Mouse (Mus musculus) forebrain, embryonic 13.5 days (tissue): ENCODE measurements around the gene Khsrp. TPM values are rescaled to one million over a fixed set of nuclear protein-coding genes. Genes with fewer than 3 reads are reported as not detected.

Experiments
- ATAC-seq: fragments of 200-750 bp; cut with Nextera tagmentation; 2 replicates; pipeline ENCODE4 v1.8.0; 2017
- H3K27ac ChIP-seq: fragments of 300-500 bp; sonication (generic); 2 replicates; pipeline ENCODE4 v1.5.1; 2015; ENCODE audit warnings: inconsistent platforms, mild to moderate bottlenecking, moderate library complexity
- H3K27me3 ChIP-seq: fragments of 300-500 bp; sonication (generic); 2 replicates; pipeline ENCODE4 v1.6.1; 2015; ENCODE audit warnings: mild to moderate bottlenecking, inconsistent platforms
- H3K36me3 ChIP-seq: fragments of 300-500 bp; sonication (generic); 2 replicates; pipeline ENCODE4 v1.6.1; 2015; ENCODE audit warnings: mild to moderate bottlenecking, inconsistent platforms; ENCODE audit not compliant: poor library complexity, severe bottlenecking
- H3K4me1 ChIP-seq: fragments of 300-500 bp; sonication (generic); 2 replicates; pipeline ENCODE4 v1.6.1; 2015; ENCODE audit warnings: inconsistent platforms
- H3K4me2 ChIP-seq: fragments of 300-500 bp; sonication (generic); 2 replicates; pipeline ENCODE4 v1.6.1; 2015; ENCODE audit warnings: inconsistent platforms, mild to moderate bottlenecking, moderate library complexity
- H3K4me3 ChIP-seq: fragments of 300-500 bp; sonication (generic); 2 replicates; pipeline ENCODE4 v1.5.1; 2015; ENCODE audit warnings: mild to moderate bottlenecking, inconsistent platforms
- H3K9ac ChIP-seq: fragments of 300-500 bp; sonication (generic); 2 replicates; pipeline ENCODE4 v1.6.1; 2015; ENCODE audit warnings: mild to moderate bottlenecking, inconsistent platforms
- H3K9me3 ChIP-seq: fragments of 300-500 bp; sonication (generic); replicated peaks from 2 replicates; pipeline ENCODE4 v1.6.1; 2016; ENCODE audit warnings: inconsistent platforms
- WGBS: fragments of 180-500 bp; shearing (Covaris S2); methylation state at CpG from one replicate; pipeline ENCODE4 v1.1.7; 2015; 5-methylcytosine and 5-hydroxymethylcytosine counted together
- polyA plus RNA-seq: library from polyadenylated mRNA; unstranded; fragments of >200 nt; fragmentation: Nextera tagmentation; extraction: Ambion mirVana; gene quantifications from 2 replicates; pipeline ENCODE4 v1.2.1, GENCODE M21; 2015

The Khsrp gene
- polyA plus RNA-seq, result 36.4 and 39.1 TPM in 2 replicates

DNA sequence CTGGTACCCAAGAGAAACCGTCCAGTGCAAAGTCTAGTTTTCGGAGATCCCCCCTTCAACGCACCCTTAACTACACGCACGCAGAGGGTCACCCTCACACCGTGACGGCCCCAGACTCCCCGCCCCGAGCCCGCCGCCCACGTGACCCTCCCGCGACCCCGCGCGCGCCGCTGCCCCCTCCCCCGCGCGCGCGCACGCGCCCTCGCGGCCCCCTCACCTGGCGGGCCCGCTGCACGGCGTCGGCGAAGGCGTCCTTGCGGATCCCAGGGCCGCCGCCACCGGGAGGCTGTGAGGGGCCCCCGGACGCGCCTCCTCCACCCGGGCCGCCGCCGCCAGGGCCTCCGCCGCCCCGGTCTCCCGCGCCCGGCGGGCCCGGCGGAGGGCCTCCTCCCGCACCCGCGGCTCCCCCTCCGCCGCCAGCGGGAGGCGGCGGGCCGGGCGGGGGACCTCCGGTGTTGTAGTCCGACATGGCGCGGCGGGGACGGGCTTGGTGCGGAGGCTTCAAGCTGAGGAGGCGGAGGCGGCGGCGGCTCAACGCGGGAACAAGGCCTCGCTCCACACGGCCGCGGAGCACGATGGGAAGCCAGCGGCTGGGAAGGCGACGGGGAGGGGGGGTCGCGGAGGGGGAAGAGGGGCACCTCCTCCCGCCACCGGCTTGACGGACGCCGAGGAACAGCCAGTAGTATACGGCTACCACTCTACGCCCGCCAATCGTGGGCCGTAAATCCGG lies at the start of gene Khsrp:
TSS of gene Khsrp (minus strand) at position 592 of the 730 bp plus-strand sequence.
- peaks cover 29% of the 10 kb centered on the region for H3K36me3 ChIP-seq
- H3K27ac ChIP-seq, result peak within 1 kb of the TSS; percentile 94
- WGBS, result under 1% methylated on average over 83 of the region's 99 CpGs
- H3K9me3 ChIP-seq, result no peaks in the 10 kb centered on the region
- 0 out of 2 replicates have a peak, but pooled peaks have one; percentile 0 for ATAC-seq
- H3K4me2 ChIP-seq, result peak within 1 kb of the TSS; percentile 93
- peak within 1 kb of the TSS; percentile 87 for H3K4me3 ChIP-seq
- H3K9ac ChIP-seq, result peak within 1 kb of the TSS; percentile 99
- 0 out of 2 replicates have a peak, but pooled peaks cover 6% of the 10 kb centered on the region for H3K27me3 ChIP-seq
- H3K4me1 ChIP-seq, result peaks cover 21% of the 10 kb centered on the region

DNA sequence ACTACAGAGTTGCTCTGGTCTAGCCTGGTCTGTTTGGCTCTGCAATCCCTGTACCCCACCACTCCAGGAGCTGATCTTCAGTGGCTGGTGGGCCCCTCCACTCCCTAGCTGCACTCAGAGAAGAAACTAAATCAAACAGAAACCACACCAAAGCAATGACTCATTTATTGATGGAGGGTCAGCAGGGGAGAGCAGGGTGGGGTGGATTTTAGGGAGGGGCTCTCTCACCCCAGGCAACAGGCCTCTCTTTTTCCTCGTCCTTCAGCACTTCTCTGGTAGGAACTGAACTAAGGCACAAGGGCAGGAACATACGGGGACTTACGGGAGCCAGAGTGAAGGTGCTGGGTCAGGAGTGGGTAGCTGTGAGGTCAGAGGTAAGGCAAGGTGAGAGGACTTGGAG lies 48.6 kb upstream of the Khsrp start:
- H3K4me3 ChIP-seq, result no peak overlapping the region
- no peak overlapping the region for H3K4me2 ChIP-seq
- 0 out of 2 replicates have a peak, but pooled peaks cover 3% of the 10 kb centered on the region for H3K4me1 ChIP-seq
- no peaks in the 10 kb centered on the region for H3K9me3 ChIP-seq
- H3K36me3 ChIP-seq, result peaks cover 51% of the 10 kb centered on the region
- 82% methylated on average over 3 of the region's 3 CpGs for WGBS
- H3K9ac ChIP-seq, result no peak overlapping the region
- ATAC-seq, result no peak
- no peak overlapping the region for H3K27ac ChIP-seq
- no peaks in the 10 kb centered on the region for H3K27me3 ChIP-seq

DNA sequence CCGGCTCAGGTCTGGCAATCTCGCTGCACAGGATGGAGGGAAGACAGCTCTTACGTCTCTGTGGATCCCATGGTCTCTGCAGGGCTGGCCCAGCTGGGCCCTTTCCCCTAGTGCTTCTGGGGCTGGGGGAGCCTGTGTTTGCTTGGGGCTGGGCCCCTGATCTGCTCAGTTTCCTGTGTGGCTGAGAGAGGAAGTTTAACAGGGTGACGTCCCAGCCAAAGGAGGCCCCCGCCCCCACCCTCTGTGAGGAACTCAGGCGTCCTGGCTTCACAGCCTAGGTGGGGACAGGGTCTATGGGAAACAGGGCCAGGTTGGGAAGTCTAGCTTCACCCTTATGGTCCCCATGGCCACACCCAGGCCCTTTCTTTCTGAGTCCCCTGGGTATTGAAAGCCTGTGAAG lies 47.0 kb upstream of the Khsrp start, which contains the start of gene Dennd1c:
TSS of gene Dennd1c (minus strand) at position 179 of the 400 bp plus-strand sequence.
- Histone ChIP-seq H3K4me3 (no peak within 1 kb of the TSS), H3K4me1 (no peaks in the 10 kb centered on the region), H3K4me2 (no peak within 1 kb of the TSS), H3K9me3 (no peaks in the 10 kb centered on the region), H3K9ac (no peak within 1 kb of the TSS), H3K27ac (no peak within 1 kb of the TSS), H3K27me3 (no peaks in the 10 kb centered on the region), H3K36me3 (peaks cover 35% of the 10 kb centered on the region)
- 51% methylated on average over 6 of the region's 6 CpGs for WGBS
- peak; percentile 21; the same call in 1 of the 2 replicates for ATAC-seq

DNA sequence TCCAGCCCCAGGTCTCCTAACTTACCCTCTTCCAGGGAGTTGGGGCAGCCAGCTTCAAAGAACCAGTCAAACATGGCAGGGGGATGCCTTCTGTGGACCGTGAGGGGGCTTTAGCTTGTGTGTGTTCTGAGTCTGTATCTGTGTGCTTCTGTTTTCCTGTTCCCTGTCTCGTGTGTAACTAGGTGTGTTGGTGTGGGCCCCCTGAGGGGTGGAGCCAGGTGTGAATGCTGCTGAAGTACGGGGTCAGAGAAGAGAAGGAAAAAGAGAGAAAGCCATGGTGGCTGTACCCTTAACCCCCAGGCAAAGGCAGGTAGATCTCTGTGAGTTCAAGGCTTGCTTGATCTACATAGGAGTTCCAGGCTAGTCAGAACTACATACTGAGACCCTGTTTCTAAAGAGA lies 45.6 kb upstream of the Khsrp start:
- H3K4me1 ChIP-seq, result no peaks in the 10 kb centered on the region
- ATAC-seq, result no peak
- no peak overlapping the region for H3K4me3 ChIP-seq
- H3K36me3 ChIP-seq, result peaks cover 26% of the 10 kb centered on the region
- H3K9me3 ChIP-seq, result no peaks in the 10 kb centered on the region
- no peak overlapping the region for H3K4me2 ChIP-seq
- WGBS, result 47% methylated on average over 3 of the region's 3 CpGs
- H3K27me3 ChIP-seq, result no peaks in the 10 kb centered on the region
- H3K9ac ChIP-seq, result no peak overlapping the region
- H3K27ac ChIP-seq, result no peak overlapping the region

DNA sequence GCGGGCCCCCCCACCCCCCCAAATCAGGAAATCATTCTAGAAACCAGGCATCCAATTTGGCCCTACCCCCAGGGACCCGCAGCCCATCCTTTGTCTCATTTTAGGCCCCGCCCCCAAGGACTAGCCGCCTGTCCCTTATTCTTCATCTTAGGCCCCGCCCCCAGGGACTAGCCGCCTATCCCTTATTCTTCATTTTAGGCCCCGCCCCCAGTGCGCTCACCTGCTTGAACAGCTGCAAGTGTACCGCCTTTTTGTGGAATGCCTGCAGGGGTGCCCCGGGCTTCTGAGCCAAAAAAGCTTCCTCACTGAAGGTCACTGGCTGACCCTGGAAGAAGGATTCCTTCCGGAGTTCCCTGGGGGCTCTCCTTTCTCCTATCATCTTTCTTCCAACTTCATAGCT lies 39.4 kb upstream of the Khsrp start:
- H3K36me3 ChIP-seq, result no peaks in the 10 kb centered on the region
- 2% methylated on average over 11 of the region's 11 CpGs for WGBS
- H3K9ac ChIP-seq, result no peak overlapping the region
- no peaks in the 10 kb centered on the region for H3K27me3 ChIP-seq
- H3K4me2 ChIP-seq, result peak overlapping the region; percentile 49
- no peaks in the 10 kb centered on the region for H3K9me3 ChIP-seq
- peak; percentile 52 for ATAC-seq
- peaks cover 8% of the 10 kb centered on the region; the same call in 1 of the 2 replicates for H3K4me1 ChIP-seq
- peak overlapping the region; percentile 29 for H3K4me3 ChIP-seq
- H3K27ac ChIP-seq, result no peak overlapping the region

DNA sequence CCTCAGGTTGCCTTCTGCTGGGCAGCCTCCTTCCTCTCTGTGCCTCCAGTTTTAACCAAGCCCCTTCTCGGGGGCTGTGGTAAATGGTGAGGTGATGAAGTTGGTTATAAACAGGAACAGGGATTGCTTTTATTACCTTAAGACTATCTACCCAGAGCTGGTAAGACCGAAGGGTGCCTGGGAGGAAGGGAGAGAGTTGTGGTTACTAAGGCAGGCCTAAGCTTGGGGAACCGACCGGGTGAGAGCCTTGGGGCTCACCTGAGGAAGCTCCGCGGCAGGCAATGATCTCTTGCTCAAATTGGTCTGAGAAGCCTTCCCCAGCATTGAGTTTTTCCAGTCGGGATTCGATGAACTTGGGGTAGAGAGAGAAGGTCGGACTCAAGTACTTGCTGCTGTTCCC lies 39.0 kb upstream of the Khsrp start:
- H3K27me3 ChIP-seq, result peaks cover 3% of the 10 kb centered on the region; the same call in 1 of the 2 replicates
- peak overlapping the region; percentile 29 for H3K4me3 ChIP-seq
- H3K9ac ChIP-seq, result 0 out of 2 replicates have a peak overlapping the region, but pooled peaks have one; percentile 21
- H3K36me3 ChIP-seq, result no peaks in the 10 kb centered on the region
- no peak overlapping the region for H3K27ac ChIP-seq
- H3K9me3 ChIP-seq, result no peaks in the 10 kb centered on the region
- peaks cover 8% of the 10 kb centered on the region; the same call in 1 of the 2 replicates for H3K4me1 ChIP-seq
- no peak for ATAC-seq
- H3K4me2 ChIP-seq, result peak overlapping the region; percentile 49
- WGBS, result 11% methylated on average over 9 of the region's 9 CpGs

DNA sequence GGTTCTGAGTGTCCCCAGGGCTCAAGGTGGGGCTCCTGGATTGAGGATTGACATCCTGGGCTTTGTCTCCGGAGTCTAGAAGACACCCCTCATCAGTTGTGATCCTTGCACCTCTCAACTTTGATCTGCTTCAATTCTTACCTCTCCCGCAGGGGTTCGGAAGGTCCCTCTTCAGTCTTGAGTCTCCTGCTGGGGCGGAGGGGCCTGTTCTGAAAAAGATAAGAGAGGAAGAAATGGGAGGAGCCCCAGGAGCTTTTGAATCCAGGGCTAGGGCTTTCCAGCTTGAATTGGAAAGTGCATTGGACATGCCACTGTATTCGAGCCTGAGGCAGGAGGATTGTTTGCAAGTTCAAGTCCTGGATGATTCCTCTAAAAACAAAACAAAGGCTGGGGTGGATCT lies 35.6 kb upstream of the Khsrp start:
- no peak overlapping the region for H3K4me2 ChIP-seq
- H3K9me3 ChIP-seq, result no peaks in the 10 kb centered on the region
- no peak overlapping the region for H3K9ac ChIP-seq
- no peak for ATAC-seq
- H3K4me3 ChIP-seq, result no peak overlapping the region
- H3K27me3 ChIP-seq, result peaks cover 31% of the 10 kb centered on the region
- H3K27ac ChIP-seq, result no peak overlapping the region
- H3K4me1 ChIP-seq, result peaks cover 15% of the 10 kb centered on the region
- 59% methylated on average over 5 of the region's 5 CpGs for WGBS
- H3K36me3 ChIP-seq, result no peaks in the 10 kb centered on the region

DNA sequence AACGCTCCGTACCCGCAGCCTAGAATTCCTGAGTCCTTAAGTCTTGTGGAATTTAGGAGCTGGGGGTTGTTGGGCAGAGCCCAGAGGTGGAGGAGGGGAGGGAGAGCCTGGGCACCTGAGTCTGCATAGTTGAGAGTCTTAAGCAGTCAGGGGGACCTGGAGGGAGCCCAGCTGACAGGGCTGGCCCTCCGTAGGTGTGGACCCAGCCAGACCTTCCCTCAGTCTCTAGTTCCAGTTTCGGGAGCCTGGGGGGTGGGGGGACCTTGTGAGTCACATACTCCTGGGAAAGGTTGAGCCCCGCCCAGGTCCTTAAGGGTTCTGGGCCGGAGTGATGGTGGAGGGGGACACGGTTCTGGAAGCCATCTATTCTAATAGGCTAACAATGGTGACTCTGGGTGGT lies 31.7 kb upstream of the Khsrp start:
- Histone ChIP-seq H3K27ac (no peak overlapping the region), H3K4me2 (no peak overlapping the region), H3K27me3 (peaks cover 42% of the 10 kb centered on the region), H3K4me1 (peaks cover 27% of the 10 kb centered on the region), H3K36me3 (no peaks in the 10 kb centered on the region), H3K9ac (no peak overlapping the region), H3K4me3 (no peak overlapping the region), H3K9me3 (no peaks in the 10 kb centered on the region)
- 8% methylated on average over 8 of the region's 8 CpGs for WGBS
- no peak for ATAC-seq

DNA sequence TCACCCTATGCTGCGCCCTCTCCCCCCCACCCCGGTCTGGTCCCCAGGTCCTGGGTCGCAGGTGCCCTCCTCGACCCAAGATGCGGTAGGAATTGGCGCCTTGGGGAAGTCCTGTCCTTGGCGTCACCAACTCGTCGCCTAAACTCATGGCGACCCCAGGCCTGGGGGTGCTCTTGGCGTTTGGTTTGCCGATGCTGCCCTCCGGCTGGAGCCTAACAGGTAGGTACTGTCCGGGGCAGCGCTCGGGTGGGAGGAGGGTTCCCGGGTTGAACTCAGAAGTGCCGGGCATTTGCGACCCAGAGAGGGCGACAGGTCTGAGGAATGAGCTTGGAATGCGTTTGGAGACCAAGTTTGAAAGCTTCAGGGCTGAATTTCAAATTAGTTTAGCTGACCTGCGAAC lies 31.2 kb upstream of the Khsrp start:
- H3K27me3 ChIP-seq, result peaks cover 42% of the 10 kb centered on the region
- no peak overlapping the region for H3K9ac ChIP-seq
- H3K4me1 ChIP-seq, result peaks cover 28% of the 10 kb centered on the region
- peak overlapping the region; percentile 32; the same call in 1 of the 2 replicates for H3K4me3 ChIP-seq
- H3K36me3 ChIP-seq, result peaks cover 2% of the 10 kb centered on the region; the same call in 1 of the 2 replicates
- H3K27ac ChIP-seq, result no peak overlapping the region
- peak overlapping the region; percentile 50 for H3K4me2 ChIP-seq
- WGBS, result under 1% methylated on average over 22 of the region's 22 CpGs
- no peaks in the 10 kb centered on the region for H3K9me3 ChIP-seq
- ATAC-seq, result no peak

DNA sequence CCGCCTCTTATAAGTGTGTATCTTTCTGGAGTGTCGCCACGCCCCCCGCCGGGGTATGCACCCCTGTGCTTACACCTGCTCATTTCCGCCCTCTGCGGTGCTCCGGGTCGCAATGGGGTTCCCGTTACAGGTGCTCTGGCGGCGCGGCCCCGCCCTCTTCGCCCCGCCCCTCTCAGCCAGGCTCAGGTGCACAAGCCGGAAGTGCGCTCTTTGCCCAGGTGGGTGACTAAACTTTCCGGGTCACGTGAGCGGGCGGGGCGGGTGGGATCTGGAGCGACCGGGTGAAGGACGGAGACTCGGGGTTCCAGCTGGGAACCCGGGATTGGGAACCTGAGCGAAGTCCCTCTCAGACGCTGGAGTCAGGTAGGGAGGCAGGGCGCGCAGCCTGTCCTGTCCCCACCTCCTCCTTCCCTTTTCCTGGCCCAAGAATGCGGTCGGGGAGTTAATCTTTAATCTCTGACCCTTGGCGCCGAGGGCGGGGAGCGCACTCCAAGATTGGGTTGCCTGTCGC lies 30.7 kb upstream of the Khsrp start:
- ATAC-seq, result no peak
- no peak overlapping the region for H3K27ac ChIP-seq
- H3K9ac ChIP-seq, result no peak overlapping the region
- H3K36me3 ChIP-seq, result peaks cover 7% of the 10 kb centered on the region; the same call in 1 of the 2 replicates
- no peaks in the 10 kb centered on the region for H3K9me3 ChIP-seq
- H3K4me1 ChIP-seq, result peaks cover 28% of the 10 kb centered on the region
- peaks cover 42% of the 10 kb centered on the region for H3K27me3 ChIP-seq
- 2% methylated on average over 39 of the region's 39 CpGs for WGBS
- H3K4me3 ChIP-seq, result peak overlapping the region; percentile 32
- peak overlapping the region; percentile 50 for H3K4me2 ChIP-seq

DNA sequence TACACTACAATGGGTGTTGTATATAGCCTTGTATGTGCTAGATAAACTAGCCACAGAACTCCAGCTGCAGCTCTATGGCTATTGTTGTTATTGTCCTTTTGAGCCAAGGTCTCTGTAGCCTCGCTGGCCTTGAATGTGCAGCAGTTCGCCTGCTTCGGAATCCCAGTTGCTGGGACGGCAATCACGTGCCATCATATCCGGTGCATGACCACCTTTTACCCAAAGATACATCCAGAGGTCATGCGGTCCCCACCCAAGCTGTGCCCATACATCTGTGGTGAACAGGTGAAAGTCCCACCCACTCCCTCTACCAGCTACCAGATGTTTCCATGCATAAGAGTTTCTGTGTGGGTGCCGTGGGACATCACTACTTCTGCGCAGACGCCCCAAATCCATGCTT lies 29.7 kb upstream of the Khsrp start:
- Histone ChIP-seq H3K9ac (no peak overlapping the region), H3K9me3 (no peaks in the 10 kb centered on the region), H3K27ac (peak overlapping the region; percentile 82; the same call in 1 of the 2 replicates), H3K4me1 (peaks cover 28% of the 10 kb centered on the region), H3K36me3 (peaks cover 11% of the 10 kb centered on the region; the same call in 1 of the 2 replicates), H3K4me3 (peak overlapping the region; percentile 89), H3K4me2 (peak overlapping the region; percentile 75), H3K27me3 (peaks cover 42% of the 10 kb centered on the region)
- 43% methylated on average over 10 of the region's 10 CpGs for WGBS
- no peak; the same call in 1 of the 2 replicates for ATAC-seq

DNA sequence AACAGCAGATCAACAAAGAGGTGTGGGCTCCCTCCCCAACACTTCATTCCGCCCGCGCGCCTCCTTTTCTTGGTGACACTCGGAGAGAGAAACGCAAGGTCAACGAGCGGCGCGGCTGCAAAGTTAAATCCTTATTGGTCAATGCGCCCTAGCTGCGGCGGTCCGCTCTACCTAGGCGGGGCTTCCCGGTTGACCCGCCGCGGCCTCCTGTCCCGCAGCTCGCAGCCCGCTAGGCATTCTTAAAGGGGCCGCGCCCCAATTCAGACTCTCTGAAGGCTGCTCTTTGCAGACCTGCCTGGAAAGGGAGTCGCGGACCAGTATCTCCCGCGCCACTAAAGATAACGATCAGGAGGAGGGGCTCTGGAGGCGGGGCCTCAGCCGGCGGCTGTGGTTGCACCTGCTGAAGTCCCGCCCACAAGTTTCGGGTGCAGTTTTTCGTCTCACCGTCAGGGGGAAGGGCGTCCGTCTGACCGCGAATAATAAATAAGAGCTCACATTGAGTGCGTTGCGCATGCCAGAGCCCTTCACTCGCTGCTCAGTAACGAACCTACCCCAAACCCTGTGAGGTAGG lies 29.0 kb upstream of the Khsrp start:
- Histone ChIP-seq H3K36me3 (peaks cover 17% of the 10 kb centered on the region), H3K4me3 (peak overlapping the region; percentile 89), H3K27ac (peak overlapping the region; percentile 82), H3K4me2 (peak overlapping the region; percentile 75), H3K9me3 (no peaks in the 10 kb centered on the region), H3K4me1 (peaks cover 28% of the 10 kb centered on the region), H3K27me3 (peaks cover 39% of the 10 kb centered on the region), H3K9ac (peak overlapping the region; percentile 81)
- ATAC-seq, result peak; percentile 91
- WGBS, result under 1% methylated on average over 44 of the region's 44 CpGs
